Mouse (Mus musculus) stomach, postnatal 0 days (tissue): Measurements from ENCODE around the gene Ppfia1. TPM values are rescaled to one million over a fixed set of nuclear protein-coding genes. Genes with fewer than 3 reads are reported as not detected.

ENCODE experiments used
- ATAC-seq: fragments of 200-750 bp; cut with Nextera tagmentation; 2 replicates; pipeline ENCODE4 v1.8.0; 2017; ENCODE audit not compliant: low FRiP score, low TSS enrichment
- DNase-seq: peaks from one replicate; pipeline ENCODE4 v3.0.0-alpha.2; 2016; ENCODE audit warnings: low spot score
- H3K27ac ChIP-seq: fragments of 300-500 bp; sonication (generic); replicated peaks from 2 replicates; pipeline ENCODE4 v1.5.1; 2014; ENCODE audit warnings: mild to moderate bottlenecking, control low read depth
- H3K27me3 ChIP-seq: fragments of 300-500 bp; sonication (generic); 2 replicates; pipeline ENCODE4 v1.6.1; 2014; ENCODE audit warnings: low read length; ENCODE audit not compliant: control insufficient read depth, insufficient read depth
- H3K36me3 ChIP-seq: fragments of 300-500 bp; sonication (generic); 2 replicates; pipeline ENCODE4 v1.6.1; 2014; ENCODE audit warnings: low read length, mixed read lengths; ENCODE audit not compliant: control insufficient read depth, insufficient read depth
- H3K4me1 ChIP-seq: fragments of 300-500 bp; sonication (generic); replicated peaks from 2 replicates; pipeline ENCODE4 v1.6.1; 2014; ENCODE audit warnings: antibody characterized with exemption; ENCODE audit not compliant: control insufficient read depth, insufficient read depth
- H3K4me2 ChIP-seq: fragments of 300-500 bp; sonication (generic); replicated peaks from 2 replicates; pipeline ENCODE4 v1.6.1; 2014; ENCODE audit warnings: low read depth, mild to moderate bottlenecking, control low read depth, moderate library complexity
- H3K4me3 ChIP-seq: fragments of 300-500 bp; sonication (generic); 2 replicates; pipeline ENCODE4 v1.5.1; 2014; ENCODE audit warnings: low read depth, low read length, control low read depth
- H3K9ac ChIP-seq: fragments of 300-500 bp; sonication (generic); 2 replicates; pipeline ENCODE4 v1.6.1; 2014; ENCODE audit warnings: mild to moderate bottlenecking, low read length, control low read depth, mixed read lengths
- H3K9me3 ChIP-seq: fragments of 300-500 bp; sonication (generic); 2 replicates; pipeline ENCODE4 v1.6.1; 2016; ENCODE audit warnings: low read length; ENCODE audit not compliant: control insufficient read depth
- CTCF ChIP-seq: IDR thresholded peaks from 2 replicates; pipeline ENCODE4 v1.5.1; 2016; ENCODE audit warnings: antibody characterized with exemption, low read depth, mild to moderate bottlenecking, moderate library complexity
- EP300 ChIP-seq: optimal IDR thresholded peaks from 2 replicates; pipeline ENCODE3; 2016; ENCODE audit warnings: antibody characterized with exemption
- WGBS: fragments of 180-500 bp; shearing (Covaris S2); extraction: QIAGEN DNeasy Blood & Tissue Kit; methylation state at CpG from one replicate; pipeline ENCODE4 v1.1.7; 2014; 5-methylcytosine and 5-hydroxymethylcytosine counted together
- polyA plus RNA-seq: library from polyadenylated mRNA; unstranded; fragments of >200 nt; fragmentation: Nextera tagmentation; extraction: Ambion mirVana; gene quantifications from 2 replicates; pipeline ENCODE4 v1.2.1, GENCODE M21; 2015

The Ppfia1 gene
- polyA plus RNA-seq, 1 experiment from 2014 or later = 15.2 TPM

- H3K4me2 ChIP-seq = no peak overlapping the region
- no peak for ATAC-seq
- H3K9me3 ChIP-seq = no peaks in the 10 kb centered on the region
- H3K9ac ChIP-seq = no peak overlapping the region
- H3K4me1 ChIP-seq = no peaks in the 10 kb centered on the region
- no peak for DNase-seq
- WGBS = 95% methylated on average over 5 of the region's 5 CpGs
- no peak for TF ChIP-seq CTCF
- no peak for TF ChIP-seq EP300
- H3K36me3 ChIP-seq = peaks cover 10% of the 10 kb centered on the region; the same call in 1 of the 2 replicates
- H3K27me3 ChIP-seq = no peaks in the 10 kb centered on the region
- no peak overlapping the region for H3K4me3 ChIP-seq
- no peak overlapping the region for H3K27ac ChIP-seq
Measured at GRCm38 (mm10) chr7:144519852-144520251, 33.7 kb downstream of the Ppfia1 start.

GRCm38 (mm10) chr7:144516711-144517110 lies 36.8 kb downstream of the Ppfia1 start:
- H3K27me3 ChIP-seq = no peaks in the 10 kb centered on the region
- peaks cover 29% of the 10 kb centered on the region for H3K36me3 ChIP-seq
- H3K4me3 ChIP-seq = no peak overlapping the region
- no peak overlapping the region for H3K27ac ChIP-seq
- H3K9ac ChIP-seq = no peak overlapping the region
- no peaks in the 10 kb centered on the region for H3K4me1 ChIP-seq
- ATAC-seq (no peak), DNase-seq (no peak)
- no peak overlapping the region for H3K4me2 ChIP-seq
- 73% methylated on average over 5 of the region's 5 CpGs for WGBS
- no peaks in the 10 kb centered on the region for H3K9me3 ChIP-seq
- no peak for TF ChIP-seq CTCF
- TF ChIP-seq EP300 = no peak

GRCm38 (mm10) chr7:144509090-144509489 lies 44.4 kb downstream of the Ppfia1 start:
- TF ChIP-seq CTCF = no peak
- TF ChIP-seq EP300 = no peak
- H3K27me3 ChIP-seq = no peaks in the 10 kb centered on the region
- no peak overlapping the region for H3K27ac ChIP-seq
- H3K9me3 ChIP-seq = no peaks in the 10 kb centered on the region
- H3K9ac ChIP-seq = no peak overlapping the region
- no peaks in the 10 kb centered on the region for H3K4me1 ChIP-seq
- DNase-seq (no peak), ATAC-seq (no peak)
- H3K36me3 ChIP-seq = peaks cover 34% of the 10 kb centered on the region
- 92% methylated on average over 4 of the region's 4 CpGs for WGBS
- H3K4me2 ChIP-seq = no peak overlapping the region
- H3K4me3 ChIP-seq = no peak overlapping the region

GRCm38 (mm10) chr7:144506807-144507206 lies 46.7 kb downstream of the Ppfia1 start:
- peaks cover 30% of the 10 kb centered on the region for H3K36me3 ChIP-seq

GRCm38 (mm10) chr7:144503959-144504358 lies 49.6 kb downstream of the Ppfia1 start:
- no peaks in the 10 kb centered on the region for H3K9me3 ChIP-seq
- H3K27ac ChIP-seq = no peak overlapping the region
- peaks cover 22% of the 10 kb centered on the region for H3K36me3 ChIP-seq
- TF ChIP-seq EP300 (no peak), CTCF (no peak)
- H3K27me3 ChIP-seq = no peaks in the 10 kb centered on the region
- H3K4me1 ChIP-seq = no peaks in the 10 kb centered on the region
- no peak for DNase-seq
- no peak overlapping the region for H3K4me3 ChIP-seq
- WGBS = 91% methylated on average over 4 of the region's 4 CpGs
- H3K9ac ChIP-seq = 0 out of 2 replicates have a peak overlapping the region, but pooled peaks have one; percentile 31
- no peak for ATAC-seq
- no peak overlapping the region for H3K4me2 ChIP-seq

More at GRCm38 (mm10) chr7:144506807-144507206, 46.7 kb downstream of the Ppfia1 start:
- H3K9me3 ChIP-seq = no peaks in the 10 kb centered on the region
- 81% methylated on average over 1 of the region's 1 CpGs for WGBS
- DNase-seq (no peak), ATAC-seq (no peak)
- H3K4me1 ChIP-seq = no peaks in the 10 kb centered on the region
- no peak for TF ChIP-seq CTCF
- TF ChIP-seq EP300 = no peak
- H3K4me2 ChIP-seq = no peak overlapping the region
- no peak overlapping the region for H3K9ac ChIP-seq
- no peak overlapping the region for H3K27ac ChIP-seq
- no peaks in the 10 kb centered on the region for H3K27me3 ChIP-seq
- no peak overlapping the region for H3K4me3 ChIP-seq

- peaks cover 22% of the 10 kb centered on the region for H3K36me3 ChIP-seq
- H3K4me1 ChIP-seq = no peaks in the 10 kb centered on the region
- TF ChIP-seq CTCF (no peak), EP300 (no peak)
- no peak overlapping the region for H3K4me2 ChIP-seq
- H3K9me3 ChIP-seq = no peaks in the 10 kb centered on the region
- no peak for DNase-seq
- H3K4me3 ChIP-seq = no peak overlapping the region
- no peak overlapping the region for H3K27ac ChIP-seq
- no peak overlapping the region for H3K9ac ChIP-seq
- ATAC-seq = no peak
- no peaks in the 10 kb centered on the region for H3K27me3 ChIP-seq
- 70% methylated on average over 1 of the region's 1 CpGs for WGBS
Measured at GRCm38 (mm10) chr7:144492931-144493330, 60.6 kb downstream of the Ppfia1 start.
